Mouse (Mus musculus): ENCODE results near the gene Mark4. TPM values are rescaled to one million over a fixed set of nuclear protein-coding genes. Genes with fewer than 3 reads are reported as not detected.

Mark4 gene
- total RNA-seq, 2 experiments from 2014 or later: 76.2 to 78.6 TPM

DNA sequence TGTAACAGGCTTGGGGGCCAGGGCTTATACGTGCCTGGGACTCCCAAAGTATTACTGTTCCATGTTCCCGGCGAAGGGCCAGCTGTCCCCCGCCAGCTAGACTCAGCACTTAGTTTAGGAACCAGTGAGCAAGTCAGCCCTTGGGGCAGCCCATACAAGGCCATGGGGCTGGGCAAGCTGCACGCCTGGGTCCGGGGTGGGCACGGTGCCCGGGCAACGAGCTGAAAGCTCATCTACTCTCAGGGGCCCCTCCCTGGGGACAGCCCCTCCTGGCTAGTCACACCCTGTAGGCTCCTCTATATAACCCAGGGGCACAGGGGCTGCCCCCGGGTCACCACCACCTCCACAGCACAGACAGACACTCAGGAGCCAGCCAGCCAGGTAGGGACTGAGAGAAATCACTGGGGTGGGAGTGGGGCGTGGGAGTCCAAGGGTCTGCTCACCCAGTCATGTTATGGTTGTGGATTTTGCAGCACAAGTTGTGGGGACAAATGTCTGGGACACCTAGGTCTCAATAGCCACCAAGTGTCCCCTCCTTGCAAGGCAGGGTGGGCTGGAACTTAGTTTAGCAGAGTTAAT lies 47.8 kb downstream of the Mark4 start:
- intact Hi-C loops (cut with DNase I): no loop called here
- DNase-seq (ENCODE audit: low spot score in 2 of 2): no peak

DNA sequence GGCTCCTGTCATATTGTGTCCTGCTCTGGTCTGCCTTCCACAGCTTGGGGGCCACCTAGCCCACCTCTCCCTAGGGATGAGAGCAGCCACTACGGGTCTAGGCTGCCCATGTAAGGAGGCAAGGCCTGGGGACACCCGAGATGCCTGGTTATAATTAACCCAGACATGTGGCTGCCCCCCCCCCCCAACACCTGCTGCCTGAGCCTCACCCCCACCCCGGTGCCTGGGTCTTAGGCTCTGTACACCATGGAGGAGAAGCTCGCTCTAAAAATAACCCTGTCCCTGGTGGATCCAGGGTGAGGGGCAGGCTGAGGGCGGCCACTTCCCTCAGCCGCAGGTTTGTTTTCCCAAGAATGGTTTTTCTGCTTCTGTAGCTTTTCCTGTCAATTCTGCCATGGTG lies 48.9 kb downstream of the Mark4 start:
- intact Hi-C loops (cut with DNase I): loop anchor here (5.0 kb wide), 4 partner anchors 73 to 293 kb away; no protein-coding TSS in a partner anchor
- DNase-seq (ENCODE audit: low spot score in 2 of 2): no peak

GRCm38 (mm10) chr7:19405417-19405816 lies 53.2 kb downstream of the Mark4 start:
- intact Hi-C loops (cut with DNase I): loop anchor here (5.0 kb wide), 4 partner anchors 77 to 297 kb away; no protein-coding TSS in a partner anchor
- peak; percentile 75 to 76 for DNase-seq (ENCODE audit: low spot score in 2 of 2)

DNA sequence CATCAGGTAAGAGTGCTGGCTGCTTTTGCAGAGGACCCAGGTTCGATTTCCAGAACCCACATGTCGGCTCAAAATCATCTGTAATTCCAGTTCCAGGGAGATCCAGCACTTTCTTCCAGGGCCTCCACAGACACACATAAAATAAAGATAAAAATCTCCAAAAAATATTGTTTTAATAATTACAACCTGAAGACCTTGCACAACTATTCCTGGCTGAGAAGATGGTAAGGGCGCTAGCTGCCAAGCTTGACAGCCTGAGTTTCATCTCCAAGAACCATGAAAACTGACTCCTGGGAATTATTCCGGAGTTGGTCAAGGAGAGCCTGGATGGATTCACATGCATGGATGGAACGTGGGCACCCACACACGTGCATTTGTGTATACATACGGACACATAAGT lies 54.1 kb downstream of the Mark4 start, which contains the start of gene Ckm:
Gene Ckm (plus strand): TSS at position 301 of the 400 bp plus-strand sequence.
- intact Hi-C loops (cut with DNase I): no loop called here

DNA sequence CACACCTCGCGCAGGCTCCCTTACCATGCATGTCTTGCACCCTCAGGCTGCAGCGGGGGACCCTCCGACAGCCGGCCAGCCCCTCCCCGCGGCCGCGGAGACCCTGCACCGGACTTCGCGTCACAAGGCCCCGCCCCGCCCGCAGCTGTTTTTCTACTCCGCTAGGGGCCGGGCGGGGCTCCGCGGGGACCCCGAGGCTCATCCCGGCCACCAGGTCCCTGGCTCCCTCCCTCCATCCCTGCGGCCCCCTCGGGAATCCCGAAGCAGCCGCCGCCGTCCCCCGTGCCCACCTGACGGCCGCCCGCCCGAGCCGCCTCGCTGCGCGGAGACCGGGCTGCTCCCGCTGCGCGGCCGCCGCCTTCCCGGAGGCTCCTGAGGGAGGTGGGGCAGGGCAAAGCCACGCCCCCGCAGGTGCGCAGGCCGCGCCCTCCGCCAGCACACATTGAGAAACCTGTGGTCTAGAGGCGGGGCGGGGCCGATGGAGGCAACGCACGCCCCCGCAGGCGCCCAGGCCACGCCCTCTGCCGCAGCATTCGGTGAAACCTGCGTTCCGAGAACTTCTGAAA lies 54.8 kb downstream of the Mark4 start, which contains the start of gene Klc3:
Gene Klc3 (minus strand): TSS at position 374 of the 566 bp plus-strand sequence.
- intact Hi-C loops (cut with DNase I): no loop called here
- no peak for DNase-seq (ENCODE audit: low spot score in 2 of 2)

More for the DNA sequence above, 54.1 kb downstream of the Mark4 start, which contains the start of gene Ckm:
- DNase-seq (ENCODE audit: low spot score in 2 of 2): no peak

DNA sequence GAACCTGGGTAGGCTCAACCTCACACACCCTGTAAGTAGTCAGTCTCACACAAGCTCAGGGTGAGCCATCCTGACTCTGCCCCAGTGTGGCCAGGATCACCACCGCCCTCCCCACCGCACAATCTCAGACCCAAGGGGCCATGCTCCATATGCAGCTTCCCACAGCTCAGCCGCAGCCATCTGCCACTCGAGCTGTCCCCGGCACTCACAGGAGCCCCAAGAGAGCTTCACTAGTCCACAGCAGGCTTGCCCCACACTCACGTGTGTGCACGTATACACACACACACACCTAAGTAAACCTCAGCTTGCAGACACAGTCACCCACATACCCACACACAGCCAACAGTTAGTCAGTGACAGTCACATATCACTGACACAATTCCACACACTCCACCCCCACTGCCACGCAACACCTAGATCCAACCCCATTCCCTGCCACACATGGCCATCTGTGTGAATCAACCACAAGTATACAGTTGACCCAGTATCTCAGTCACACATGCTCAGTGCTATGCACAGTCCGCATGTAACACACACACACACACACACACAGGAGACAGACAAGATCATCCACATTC lies 56.0 kb downstream of the Mark4 start:
- DNase-seq (ENCODE audit: low spot score in 2 of 2): peak in 1 of 2 experiments; percentile 60
- intact Hi-C loops (cut with DNase I): no loop called here

DNA sequence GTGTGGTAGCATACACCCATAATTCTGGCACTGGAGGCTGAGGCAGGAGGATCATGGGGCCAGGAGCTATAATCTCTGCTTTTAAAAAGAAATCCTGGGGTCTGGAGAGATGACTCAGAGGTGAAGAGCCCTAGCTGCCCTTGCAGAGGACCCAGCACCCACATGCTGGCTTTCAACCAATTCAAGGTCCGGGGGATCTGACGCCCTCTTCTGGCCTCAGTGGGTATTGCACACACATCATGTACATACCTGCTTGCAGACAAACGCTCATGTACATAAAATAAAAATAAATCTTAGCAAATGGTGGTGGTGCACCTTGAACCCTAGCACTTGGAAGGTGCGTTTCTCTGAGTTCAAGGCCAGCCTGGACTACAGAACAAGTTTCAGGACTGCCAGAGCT lies 57.7 kb downstream of the Mark4 start:
- intact Hi-C loops (cut with DNase I): no loop called here

GRCm38 (mm10) chr7:19399496-19400280 lies 58.9 kb downstream of the Mark4 start:
- no peak for DNase-seq (ENCODE audit: low spot score in 2 of 2)
- intact Hi-C loops (cut with DNase I): no loop called here

More for the DNA sequence above, 57.7 kb downstream of the Mark4 start:
- DNase-seq (ENCODE audit: low spot score in 2 of 2): no peak

DNA sequence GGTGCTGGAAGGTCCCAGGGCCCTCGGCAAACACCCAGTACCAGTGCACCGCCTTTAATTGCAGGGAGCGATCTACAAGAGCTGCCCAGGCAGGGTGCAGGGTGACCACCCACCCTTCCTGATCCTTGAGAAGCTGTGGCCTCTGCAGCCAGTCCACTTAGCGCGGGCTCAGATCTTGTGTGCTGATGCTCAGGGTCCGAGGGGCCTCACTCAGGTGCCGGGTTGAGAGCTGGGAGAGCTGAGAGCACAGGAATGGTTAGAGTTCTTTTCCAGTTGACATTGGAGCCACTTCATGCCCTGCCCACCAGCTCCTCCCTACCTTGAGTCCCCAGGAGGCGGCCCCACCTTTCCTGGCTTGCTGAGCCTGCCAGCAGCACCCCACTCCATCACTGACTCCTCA lies 64.1 kb downstream of the Mark4 start:
- DNase-seq (ENCODE audit: low spot score in 2 of 2): no peak
- intact Hi-C loops (cut with DNase I): no loop called here

DNA sequence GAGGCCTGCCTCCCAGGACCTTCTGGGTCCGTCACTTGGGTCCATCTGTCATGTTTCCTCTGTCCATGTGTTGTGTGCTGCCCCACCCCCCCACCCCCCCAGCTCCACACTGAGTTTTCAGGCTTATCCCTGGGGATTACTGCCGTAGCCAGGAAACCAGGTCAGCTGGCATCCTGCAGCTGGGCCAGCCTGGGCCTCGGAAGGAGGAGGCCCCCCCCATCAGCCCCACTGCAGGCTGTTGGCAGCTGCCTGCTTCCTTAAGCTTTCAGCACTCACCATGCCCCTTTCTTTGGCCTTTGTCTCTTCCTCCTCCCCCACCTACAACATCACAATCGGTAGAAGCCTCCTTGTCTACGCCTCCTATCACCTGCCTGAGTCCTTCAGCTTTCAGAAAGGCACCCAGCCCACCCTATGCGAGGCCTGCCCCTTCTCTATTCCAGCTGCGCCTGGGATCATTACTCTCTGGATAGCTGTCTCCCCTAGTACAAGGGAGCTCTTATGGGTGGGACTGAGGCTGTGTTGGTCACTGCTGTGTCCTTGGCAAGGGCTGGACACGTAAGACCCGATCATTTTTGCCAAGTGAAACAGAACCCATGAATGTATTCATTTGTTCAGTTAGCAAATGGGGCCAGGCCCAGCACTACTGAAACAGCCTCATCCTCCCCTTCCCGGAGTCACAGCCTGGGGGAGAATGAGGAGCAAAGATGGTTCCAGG lies 69.8 kb downstream of the Mark4 start:
- peak in 1 of 2 experiments; percentile 26 for DNase-seq (ENCODE audit: low spot score in 2 of 2)
- intact Hi-C loops (cut with DNase I): no loop called here

GRCm38 (mm10) chr7:19383708-19384107 lies 74.9 kb downstream of the Mark4 start:
- no peak for DNase-seq (ENCODE audit: low spot score in 2 of 2)
- intact Hi-C loops (cut with DNase I): no loop called here

DNA sequence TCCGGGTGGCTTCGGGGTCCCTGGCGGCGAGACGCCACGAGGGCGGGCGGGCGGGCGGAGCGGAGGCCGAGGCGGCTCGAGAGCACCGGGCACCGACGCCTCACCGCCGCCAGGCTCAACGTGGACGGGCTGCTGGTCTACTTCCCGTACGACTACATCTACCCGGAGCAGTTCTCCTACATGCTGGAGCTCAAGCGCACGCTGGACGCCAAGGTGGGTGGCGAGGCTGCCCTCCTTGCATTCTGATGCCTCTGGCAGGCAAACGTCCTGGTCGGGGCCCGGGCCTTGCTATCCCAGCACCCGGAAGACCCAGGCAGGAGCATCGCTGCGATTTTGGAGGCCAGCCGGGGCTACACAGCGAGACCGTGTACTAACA lies 76.5 kb downstream of the Mark4 start:
- intact Hi-C loops (cut with DNase I): no loop called here
- no peak for DNase-seq (ENCODE audit: low spot score in 2 of 2)

GRCm38 (mm10) chr7:19381377-19382165 lies 77.0 kb downstream of the Mark4 start, which contains the start of gene Ercc2:
Ercc2 (plus strand) TSS chr7:19382010.
- intact Hi-C loops (cut with DNase I): no loop called here
- DNase-seq (ENCODE audit: low spot score in 2 of 2): peak; percentile 98 to 99

- intact Hi-C loops (cut with DNase I): loop anchor here (10.0 kb wide), 1 partner anchor 57 kb away; no protein-coding TSS in a partner anchor
- no peak for DNase-seq (ENCODE audit: low spot score in 2 of 2)
Measured at GRCm38 (mm10) chr7:19378049-19378448, 80.6 kb downstream of the Mark4 start.

GRCm38 (mm10) chr7:19376019-19376418 lies 82.6 kb downstream of the Mark4 start:
- no peak for DNase-seq (ENCODE audit: low spot score in 2 of 2)
- intact Hi-C loops (cut with DNase I): loop anchor here (10.0 kb wide), 1 partner anchor 59 kb away; no protein-coding TSS in a partner anchor

- DNase-seq (ENCODE audit: low spot score in 2 of 2): no peak
- intact Hi-C loops (cut with DNase I): loop anchor here (10.0 kb wide), 1 partner anchor 59 kb away; no protein-coding TSS in a partner anchor
Measured at GRCm38 (mm10) chr7:19375368-19375767, 83.3 kb downstream of the Mark4 start.

Data from left cerebral cortex, postnatal 25 days (tissue).